Mouse (Mus musculus): ENCODE measurements around the gene Hsf4. TPM values are rescaled to one million over a fixed set of nuclear protein-coding genes. Genes with fewer than 3 reads are reported as not detected.
A peak's percentile ranks its signal among the peaks of the same experiment; 100 is the strongest.

Gene Hsf4
- polyA plus RNA-seq, 1 experiment from 2014 or later = 0.10 TPM

GRCm38 (mm10) chr8:105252680-105253537, 16.7 kb upstream of the Hsf4 start:
- Histone ChIP-seq H3K9me3 (replicated peaks) (no peaks in the 10 kb centered on the region), H3K27ac (replicated peaks) (no peak overlapping the region), H3K4me3 (no peak overlapping the region), H3K4me1 (peaks cover 22% of the 10 kb centered on the region), H3K27me3 (ENCODE audit: low read depth, poor library complexity, severe bottlenecking) (peaks cover 35% of the 10 kb centered on the region), H3K36me3 (peaks cover 55% of the 10 kb centered on the region)
- no peak for DNase-seq (ENCODE audit: low spot score)
- 87% methylated on average over 10 of the region's 10 CpGs for whole genome bisulfite sequencing

DNA sequence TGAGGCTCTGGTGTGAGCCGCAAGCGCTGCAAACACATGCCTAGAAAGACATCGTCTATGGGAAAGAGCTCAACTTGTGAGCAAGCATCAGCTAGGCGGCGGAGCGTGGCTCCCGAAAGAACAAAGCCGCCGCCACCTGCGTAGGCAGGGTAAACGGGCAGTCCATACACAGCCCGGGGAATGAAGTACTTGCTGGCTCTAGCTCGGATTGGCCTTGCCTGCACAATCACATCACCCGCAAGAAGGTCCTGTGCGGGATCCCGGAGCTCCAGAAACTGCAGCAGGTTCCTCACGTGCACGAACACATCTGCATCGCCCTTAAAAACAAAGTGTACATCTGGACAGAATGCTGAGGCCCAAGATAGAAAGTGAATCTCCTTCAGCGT, 15.8 kb upstream of the Hsf4 start:
- Histone ChIP-seq H3K4me3 (peak overlapping the region; percentile 76), H3K36me3 (peaks cover 47% of the 10 kb centered on the region), H3K4me1 (peaks cover 27% of the 10 kb centered on the region), H3K9me3 (replicated peaks) (no peaks in the 10 kb centered on the region), H3K27ac (replicated peaks) (peak overlapping the region; percentile 83; the same call in 1 of the 2 replicates), H3K27me3 (ENCODE audit: low read depth, poor library complexity, severe bottlenecking) (peaks cover 43% of the 10 kb centered on the region)
- 34% methylated on average over 20 of the region's 20 CpGs for WGBS
- no peak for DNase-seq (ENCODE audit: low spot score)

GRCm38 (mm10) chr8:105254152-105254965, 15.2 kb upstream of the Hsf4 start:
- H3K27ac ChIP-seq (replicated peaks) = peak overlapping the region; percentile 83
- under 1% methylated on average over 74 of the region's 74 CpGs for WGBS
- H3K27me3 ChIP-seq (ENCODE audit: low read depth, poor library complexity, severe bottlenecking) = peaks cover 49% of the 10 kb centered on the region

GRCm38 (mm10) chr8:105254966-105255350, 14.6 kb upstream of the Hsf4 start, which contains the start of gene B3gnt9:
B3gnt9 (minus strand) TSS chr8:105255153.
- Histone ChIP-seq H3K4me3 (peak within 1 kb of the TSS; percentile 76), H3K4me1 (peaks cover 39% of the 10 kb centered on the region), H3K27ac (replicated peaks) (peak within 1 kb of the TSS; percentile 83), H3K36me3 (peaks cover 35% of the 10 kb centered on the region), H3K27me3 (ENCODE audit: low read depth, poor library complexity, severe bottlenecking) (peaks cover 55% of the 10 kb centered on the region), H3K9me3 (replicated peaks) (no peaks in the 10 kb centered on the region)
- DNase-seq (ENCODE audit: low spot score) = peak; percentile 59
- WGBS = under 1% methylated on average over 14 of the region's 14 CpGs

More at GRCm38 (mm10) chr8:105254152-105254965, 15.2 kb upstream of the Hsf4 start:
- Histone ChIP-seq H3K4me1 (peaks cover 33% of the 10 kb centered on the region), H3K4me3 (peak overlapping the region; percentile 76), H3K9me3 (replicated peaks) (no peaks in the 10 kb centered on the region), H3K36me3 (peaks cover 41% of the 10 kb centered on the region)
- DNase-seq (ENCODE audit: low spot score) = peak; percentile 90

GRCm38 (mm10) chr8:105257318-105258114, 12.1 kb upstream of the Hsf4 start:
- H3K4me1 ChIP-seq = peaks cover 39% of the 10 kb centered on the region
- no peak overlapping the region for H3K4me3 ChIP-seq
- peaks cover 81% of the 10 kb centered on the region for H3K27me3 ChIP-seq (ENCODE audit: low read depth, poor library complexity, severe bottlenecking)
- no peaks in the 10 kb centered on the region for H3K9me3 ChIP-seq (replicated peaks)
- peaks cover 9% of the 10 kb centered on the region for H3K36me3 ChIP-seq
- no peak overlapping the region for H3K27ac ChIP-seq (replicated peaks)
- WGBS = 70% methylated on average over 7 of the region's 7 CpGs
- DNase-seq (ENCODE audit: low spot score) = no peak

DNA sequence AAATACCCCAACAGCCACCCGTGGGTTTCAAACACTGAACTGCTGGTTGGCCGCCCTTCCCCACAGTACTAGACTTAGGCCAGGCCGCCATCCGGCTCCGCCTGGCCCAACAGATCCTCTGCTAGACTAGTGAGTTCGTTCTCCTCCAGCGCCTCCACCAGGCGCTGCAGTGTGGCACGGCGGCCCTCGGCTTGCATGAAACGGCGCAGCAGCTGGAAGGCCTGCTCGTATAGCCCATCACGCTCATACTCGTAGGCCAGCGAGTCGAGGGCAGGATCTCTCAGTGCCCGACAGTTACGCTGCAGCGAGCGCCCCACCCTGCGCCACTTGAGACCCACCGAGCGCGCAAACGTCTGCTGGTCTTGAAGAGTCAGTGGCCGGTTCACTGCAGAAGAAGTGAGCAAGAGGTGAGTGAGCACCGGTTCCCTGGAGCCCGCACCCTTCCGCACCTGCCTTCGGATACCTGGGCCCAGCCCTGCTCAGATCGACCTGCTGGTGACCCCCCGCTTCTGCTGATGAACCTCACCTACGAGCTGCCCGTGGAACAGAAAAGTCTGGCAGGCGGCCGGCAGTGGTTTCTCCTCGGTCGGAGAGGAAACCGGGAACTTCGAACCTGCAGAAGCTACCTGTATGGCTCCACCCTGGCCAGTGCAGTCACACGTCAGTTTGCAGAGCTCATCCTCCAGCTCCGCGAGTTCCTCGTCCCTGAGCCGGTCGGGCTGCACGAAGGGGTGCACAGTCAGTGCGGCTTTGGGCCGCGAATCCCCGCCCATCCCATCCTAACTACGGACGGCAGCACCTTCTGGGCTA, 10.5 kb upstream of the Hsf4 start:
- peak overlapping the region; percentile 51 for H3K4me3 ChIP-seq
- H3K4me1 ChIP-seq = peaks cover 36% of the 10 kb centered on the region
- WGBS = 1% methylated on average over 55 of the region's 55 CpGs
- DNase-seq (ENCODE audit: low spot score) = peak; percentile 69
- H3K27me3 ChIP-seq (ENCODE audit: low read depth, poor library complexity, severe bottlenecking) = peaks cover 97% of the 10 kb centered on the region
- no peaks in the 10 kb centered on the region for H3K36me3 ChIP-seq
- H3K9me3 ChIP-seq (replicated peaks) = no peaks in the 10 kb centered on the region
- H3K27ac ChIP-seq (replicated peaks) = no peak overlapping the region

DNA sequence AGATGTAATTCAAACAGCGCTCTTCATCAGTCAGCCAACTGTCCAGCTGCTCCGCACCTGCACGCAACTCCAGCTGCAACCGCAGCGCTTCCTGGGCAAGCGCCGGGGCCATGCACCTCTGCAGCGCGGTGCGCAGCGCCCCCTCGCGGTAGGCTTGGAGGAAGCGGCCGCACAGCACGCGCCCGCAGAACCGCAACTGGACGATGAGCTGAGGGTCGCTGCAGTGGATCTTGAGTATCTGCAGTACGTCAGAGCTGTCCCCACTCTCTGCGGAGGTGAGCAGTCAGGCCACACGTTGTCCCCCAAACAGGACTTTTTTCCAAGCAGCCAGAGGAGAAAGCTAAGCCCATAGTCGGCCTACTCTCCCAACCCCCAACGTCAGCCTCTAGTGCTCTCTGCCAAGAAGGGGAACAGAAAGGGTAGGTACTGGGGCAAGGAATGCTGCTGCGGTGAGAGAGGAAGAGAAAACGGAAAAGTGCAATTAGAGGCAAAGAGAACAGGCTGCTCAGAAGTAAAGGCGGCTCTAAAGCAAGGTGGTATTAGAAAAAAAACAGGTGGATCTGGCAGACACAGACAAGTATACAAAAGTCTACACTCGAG, 9.8 kb upstream of the Hsf4 start:
- 4% methylated on average over 30 of the region's 30 CpGs for WGBS
- Histone ChIP-seq H3K36me3 (no peaks in the 10 kb centered on the region), H3K27me3 (ENCODE audit: low read depth, poor library complexity, severe bottlenecking) (peaks cover 100% of the 10 kb centered on the region), H3K27ac (replicated peaks) (no peak overlapping the region), H3K4me1 (peaks cover 37% of the 10 kb centered on the region), H3K4me3 (peak overlapping the region; percentile 51), H3K9me3 (replicated peaks) (no peaks in the 10 kb centered on the region)
- DNase-seq (ENCODE audit: low spot score) = peak; percentile 86

- no peak overlapping the region for H3K27ac ChIP-seq (replicated peaks)
- peaks cover 100% of the 10 kb centered on the region for H3K27me3 ChIP-seq (ENCODE audit: low read depth, poor library complexity, severe bottlenecking)
- H3K4me1 ChIP-seq = peaks cover 33% of the 10 kb centered on the region
- H3K36me3 ChIP-seq = no peaks in the 10 kb centered on the region
- WGBS = 63% methylated on average over 7 of the region's 7 CpGs
- no peak for DNase-seq (ENCODE audit: low spot score)
- H3K9me3 ChIP-seq (replicated peaks) = no peaks in the 10 kb centered on the region
- H3K4me3 ChIP-seq = no peak overlapping the region
Measured at GRCm38 (mm10) chr8:105260371-105261099, 9.1 kb upstream of the Hsf4 start.

DNA sequence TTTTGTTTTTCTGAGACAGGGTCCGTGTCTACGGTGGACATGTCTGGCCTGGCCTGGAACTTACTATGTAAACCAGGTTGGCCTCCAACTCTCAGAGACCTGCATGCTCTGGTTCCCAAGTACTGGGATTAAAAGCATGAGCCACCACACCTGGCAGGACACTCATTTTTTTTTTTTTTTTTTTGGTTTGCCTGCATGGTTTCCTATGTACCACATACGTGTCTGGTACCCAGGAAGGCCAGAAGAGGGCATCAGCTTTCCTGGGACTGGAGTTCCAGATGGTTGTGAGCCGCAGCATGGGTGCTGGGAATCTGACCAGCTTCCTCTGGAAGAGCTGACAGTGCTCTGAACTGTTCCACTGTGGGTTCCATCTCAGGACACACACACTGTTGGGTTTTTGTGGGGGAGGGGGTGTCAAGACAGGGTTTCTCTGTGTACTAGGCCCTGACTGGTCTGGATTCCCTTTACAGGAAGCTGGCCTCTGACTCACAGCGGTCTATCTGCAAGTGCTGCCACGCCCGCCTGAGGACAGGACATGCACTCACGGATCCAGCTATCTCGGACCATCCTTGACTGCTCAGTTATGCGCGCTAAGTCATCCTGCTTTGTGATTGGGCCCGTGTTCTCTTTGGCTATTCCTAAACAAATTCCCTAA, 8.1 kb upstream of the Hsf4 start:
- no peak overlapping the region for H3K27ac ChIP-seq (replicated peaks)
- H3K4me1 ChIP-seq = peaks cover 32% of the 10 kb centered on the region
- peaks cover 5% of the 10 kb centered on the region for H3K9me3 ChIP-seq (replicated peaks)
- H3K27me3 ChIP-seq (ENCODE audit: low read depth, poor library complexity, severe bottlenecking) = peaks cover 100% of the 10 kb centered on the region
- no peak for DNase-seq (ENCODE audit: low spot score)
- WGBS = 86% methylated on average over 12 of the region's 12 CpGs
- no peaks in the 10 kb centered on the region for H3K36me3 ChIP-seq
- no peak overlapping the region for H3K4me3 ChIP-seq

DNA sequence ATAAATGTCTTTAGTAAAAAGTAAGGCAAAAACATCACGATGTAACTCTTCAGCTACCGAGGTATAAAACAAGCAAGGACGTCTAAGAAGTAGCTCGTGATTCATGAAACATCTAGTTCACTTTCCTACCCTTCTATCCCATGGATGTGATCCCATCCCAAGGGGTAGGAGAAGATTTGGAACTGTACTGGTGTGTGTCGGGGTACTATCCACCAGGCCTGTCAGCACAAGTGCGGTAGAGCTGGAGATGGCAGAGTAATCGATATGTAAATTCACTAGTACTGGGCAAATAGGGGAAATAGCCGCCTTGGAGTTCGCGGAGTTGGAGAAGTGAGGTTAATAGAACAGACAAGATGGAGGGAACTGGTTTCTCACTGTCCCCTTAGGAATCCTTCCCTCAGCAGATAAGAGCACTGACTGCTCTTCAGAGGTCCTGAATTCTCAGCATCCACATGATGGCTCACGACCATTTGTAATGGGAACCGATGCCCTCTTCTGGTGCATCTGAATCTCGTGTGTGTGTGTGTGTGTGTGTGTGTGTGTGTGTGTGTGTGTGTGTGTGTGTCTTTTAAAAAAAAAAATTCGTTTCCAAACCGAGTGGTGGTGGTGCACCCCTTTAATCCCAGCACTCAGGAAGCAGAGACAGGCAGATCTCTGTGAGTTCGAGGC, 6.2 kb upstream of the Hsf4 start:
- peaks cover 37% of the 10 kb centered on the region for H3K4me1 ChIP-seq
- H3K36me3 ChIP-seq = no peaks in the 10 kb centered on the region
- H3K27ac ChIP-seq (replicated peaks) = no peak overlapping the region
- H3K4me3 ChIP-seq = peak overlapping the region; percentile 62
- peaks cover 7% of the 10 kb centered on the region for H3K9me3 ChIP-seq (replicated peaks)
- H3K27me3 ChIP-seq (ENCODE audit: low read depth, poor library complexity, severe bottlenecking) = peaks cover 100% of the 10 kb centered on the region
- DNase-seq (ENCODE audit: low spot score) = no peak
- 38% methylated on average over 16 of the region's 16 CpGs for WGBS
